Mouse (Mus musculus): ENCODE measurements around the gene Gli2. TPM values are rescaled to one million over a fixed set of nuclear protein-coding genes. Genes with fewer than 3 reads are reported as not detected.

Gene Gli2
- polyA plus RNA-seq, 1 experiment from 2014 or later: 4.1 TPM

GRCm38 (mm10) chr1:118936108-118936507 lies 117.3 kb downstream of the Gli2 start:
- peaks cover 33% of the 10 kb centered on the region for H3K4me1 ChIP-seq (ENCODE audit: control insufficient read depth, insufficient read depth, low read length)
- H3K9ac ChIP-seq (ENCODE audit: low read depth, low read length): no peak overlapping the region
- H3K9me3 ChIP-seq (replicated peaks; ENCODE audit: control insufficient read depth, low read length): no peaks in the 10 kb centered on the region
- H3K27ac ChIP-seq (ENCODE audit: low read depth, low read length): peak overlapping the region; percentile 72
- ATAC-seq (replicated peaks; ENCODE audit: insufficient number of reproducible peaks, low FRiP score, low TSS enrichment): peak; percentile 72
- H3K4me3 ChIP-seq (ENCODE audit: low read depth, low read length): no peak overlapping the region
- H3K4me2 ChIP-seq: no peak overlapping the region
- 17% methylated on average over 4 of the region's 4 CpGs for WGBS (ENCODE audit: insufficient replicate concordance)
- no peaks in the 10 kb centered on the region for H3K27me3 ChIP-seq (ENCODE audit: control insufficient read depth, insufficient read depth, low read length)
- no peaks in the 10 kb centered on the region for H3K36me3 ChIP-seq (ENCODE audit: control insufficient read depth, insufficient read depth, low read length)

- whole genome bisulfite sequencing (ENCODE audit: insufficient replicate concordance): 61% methylated on average over 6 of the region's 6 CpGs
- no peaks in the 10 kb centered on the region for H3K9me3 ChIP-seq (replicated peaks; ENCODE audit: control insufficient read depth, low read length)
- H3K27ac ChIP-seq (ENCODE audit: low read depth, low read length): peak overlapping the region; percentile 72
- no peaks in the 10 kb centered on the region for H3K36me3 ChIP-seq (ENCODE audit: control insufficient read depth, insufficient read depth, low read length)
- H3K9ac ChIP-seq (ENCODE audit: low read depth, low read length): no peak overlapping the region
- H3K4me1 ChIP-seq (ENCODE audit: control insufficient read depth, insufficient read depth, low read length): peaks cover 33% of the 10 kb centered on the region
- no peak overlapping the region for H3K4me2 ChIP-seq
- H3K27me3 ChIP-seq (ENCODE audit: control insufficient read depth, insufficient read depth, low read length): no peaks in the 10 kb centered on the region
- no peak overlapping the region for H3K4me3 ChIP-seq (ENCODE audit: low read depth, low read length)
- no peak for ATAC-seq (replicated peaks; ENCODE audit: insufficient number of reproducible peaks, low FRiP score, low TSS enrichment)
These were observed 117.9 kb downstream of the Gli2 start for GRCm38 (mm10) chr1:118935518-118935917.

GRCm38 (mm10) chr1:118932167-118932566 lies 121.3 kb downstream of the Gli2 start:
- Histone ChIP-seq H3K36me3 (ENCODE audit: control insufficient read depth, insufficient read depth, low read length) (no peaks in the 10 kb centered on the region), H3K27me3 (ENCODE audit: control insufficient read depth, insufficient read depth, low read length) (no peaks in the 10 kb centered on the region), H3K27ac (ENCODE audit: low read depth, low read length) (no peak overlapping the region), H3K4me2 (no peak overlapping the region), H3K9ac (ENCODE audit: low read depth, low read length) (no peak overlapping the region), H3K4me1 (ENCODE audit: control insufficient read depth, insufficient read depth, low read length) (peaks cover 21% of the 10 kb centered on the region), H3K4me3 (ENCODE audit: low read depth, low read length) (no peak overlapping the region), H3K9me3 (replicated peaks; ENCODE audit: control insufficient read depth, low read length) (no peaks in the 10 kb centered on the region)
- WGBS (ENCODE audit: insufficient replicate concordance): 84% methylated on average over 5 of the region's 5 CpGs
- no peak for ATAC-seq (replicated peaks; ENCODE audit: insufficient number of reproducible peaks, low FRiP score, low TSS enrichment)

GRCm38 (mm10) chr1:118927543-118928354 lies 125.7 kb downstream of the Gli2 start:
- Histone ChIP-seq H3K9me3 (replicated peaks; ENCODE audit: control insufficient read depth, low read length) (no peaks in the 10 kb centered on the region), H3K27ac (ENCODE audit: low read depth, low read length) (no peak overlapping the region), H3K36me3 (ENCODE audit: control insufficient read depth, insufficient read depth, low read length) (no peaks in the 10 kb centered on the region), H3K4me3 (ENCODE audit: low read depth, low read length) (no peak overlapping the region), H3K4me2 (no peak overlapping the region), H3K9ac (ENCODE audit: low read depth, low read length) (no peak overlapping the region), H3K4me1 (ENCODE audit: control insufficient read depth, insufficient read depth, low read length) (no peaks in the 10 kb centered on the region), H3K27me3 (ENCODE audit: control insufficient read depth, insufficient read depth, low read length) (no peaks in the 10 kb centered on the region)
- WGBS (ENCODE audit: insufficient replicate concordance): 65% methylated on average over 12 of the region's 12 CpGs
- no peak for ATAC-seq (replicated peaks; ENCODE audit: insufficient number of reproducible peaks, low FRiP score, low TSS enrichment)

- no peak overlapping the region for H3K4me2 ChIP-seq
- WGBS (ENCODE audit: insufficient replicate concordance): 84% methylated on average over 7 of the region's 7 CpGs
These were observed 126.9 kb downstream of the Gli2 start for GRCm38 (mm10) chr1:118926556-118926955.

GRCm38 (mm10) chr1:118922189-118922588 lies 131.2 kb downstream of the Gli2 start:
- H3K4me2 ChIP-seq: no peak overlapping the region
- H3K36me3 ChIP-seq (ENCODE audit: control insufficient read depth, insufficient read depth, low read length): no peaks in the 10 kb centered on the region
- WGBS (ENCODE audit: insufficient replicate concordance): 88% methylated on average over 6 of the region's 6 CpGs
- ATAC-seq (replicated peaks; ENCODE audit: insufficient number of reproducible peaks, low FRiP score, low TSS enrichment): no peak
- H3K9me3 ChIP-seq (replicated peaks; ENCODE audit: control insufficient read depth, low read length): no peaks in the 10 kb centered on the region
- no peak overlapping the region for H3K4me3 ChIP-seq (ENCODE audit: low read depth, low read length)
- no peaks in the 10 kb centered on the region for H3K27me3 ChIP-seq (ENCODE audit: control insufficient read depth, insufficient read depth, low read length)
- H3K9ac ChIP-seq (ENCODE audit: low read depth, low read length): no peak overlapping the region
- no peak overlapping the region for H3K27ac ChIP-seq (ENCODE audit: low read depth, low read length)
- no peaks in the 10 kb centered on the region for H3K4me1 ChIP-seq (ENCODE audit: control insufficient read depth, insufficient read depth, low read length)

More at GRCm38 (mm10) chr1:118926556-118926955, 126.9 kb downstream of the Gli2 start:
- Histone ChIP-seq H3K4me1 (ENCODE audit: control insufficient read depth, insufficient read depth, low read length) (no peaks in the 10 kb centered on the region), H3K9ac (ENCODE audit: low read depth, low read length) (no peak overlapping the region), H3K9me3 (replicated peaks; ENCODE audit: control insufficient read depth, low read length) (no peaks in the 10 kb centered on the region), H3K4me3 (ENCODE audit: low read depth, low read length) (no peak overlapping the region), H3K27ac (ENCODE audit: low read depth, low read length) (no peak overlapping the region), H3K36me3 (ENCODE audit: control insufficient read depth, insufficient read depth, low read length) (no peaks in the 10 kb centered on the region), H3K27me3 (ENCODE audit: control insufficient read depth, insufficient read depth, low read length) (no peaks in the 10 kb centered on the region)
- ATAC-seq (replicated peaks; ENCODE audit: insufficient number of reproducible peaks, low FRiP score, low TSS enrichment): no peak

GRCm38 (mm10) chr1:118917520-118918220 lies 135.7 kb downstream of the Gli2 start:
- no peaks in the 10 kb centered on the region for H3K36me3 ChIP-seq (ENCODE audit: control insufficient read depth, insufficient read depth, low read length)
- no peak overlapping the region for H3K27ac ChIP-seq (ENCODE audit: low read depth, low read length)
- 68% methylated on average over 7 of the region's 7 CpGs for WGBS (ENCODE audit: insufficient replicate concordance)
- peaks cover 17% of the 10 kb centered on the region for H3K4me1 ChIP-seq (ENCODE audit: control insufficient read depth, insufficient read depth, low read length)
- H3K4me3 ChIP-seq (ENCODE audit: low read depth, low read length): no peak overlapping the region
- no peak overlapping the region for H3K9ac ChIP-seq (ENCODE audit: low read depth, low read length)
- no peak overlapping the region for H3K4me2 ChIP-seq
- H3K9me3 ChIP-seq (replicated peaks; ENCODE audit: control insufficient read depth, low read length): no peaks in the 10 kb centered on the region
- H3K27me3 ChIP-seq (ENCODE audit: control insufficient read depth, insufficient read depth, low read length): no peaks in the 10 kb centered on the region
- ATAC-seq (replicated peaks; ENCODE audit: insufficient number of reproducible peaks, low FRiP score, low TSS enrichment): no peak

GRCm38 (mm10) chr1:118916477-118917075 lies 136.8 kb downstream of the Gli2 start:
- Histone ChIP-seq H3K9ac (ENCODE audit: low read depth, low read length) (0 out of 2 replicates have a peak overlapping the region, but pooled peaks have one; percentile 22), H3K4me1 (ENCODE audit: control insufficient read depth, insufficient read depth, low read length) (peaks cover 17% of the 10 kb centered on the region), H3K36me3 (ENCODE audit: control insufficient read depth, insufficient read depth, low read length) (no peaks in the 10 kb centered on the region), H3K27me3 (ENCODE audit: control insufficient read depth, insufficient read depth, low read length) (no peaks in the 10 kb centered on the region), H3K9me3 (replicated peaks; ENCODE audit: control insufficient read depth, low read length) (no peaks in the 10 kb centered on the region), H3K4me2 (no peak overlapping the region), H3K27ac (ENCODE audit: low read depth, low read length) (no peak overlapping the region), H3K4me3 (ENCODE audit: low read depth, low read length) (no peak overlapping the region)
- WGBS (ENCODE audit: insufficient replicate concordance): 44% methylated on average over 12 of the region's 12 CpGs
- peak; percentile 60; the same call in 1 of the 2 replicates for ATAC-seq (replicated peaks; ENCODE audit: insufficient number of reproducible peaks, low FRiP score, low TSS enrichment)
